Mouse (Mus musculus) kidney, adult 2 months (tissue): Measurements from ENCODE around the gene Rplp0.

Experiments
- CTCF ChIP-seq: fragments of 200-500 bp; conservative IDR thresholded peaks from 2 replicates; pipeline ENCODE4 v1.5.1; 2011; ENCODE audit warnings: low read depth, mild to moderate bottlenecking, control low read depth, low read length, moderate library complexity, mixed read lengths; ENCODE audit not compliant: insufficient read depth, insufficient read length
- POLR2A ChIP-seq: fragments of 200-500 bp; IDR thresholded peaks from one replicate; pipeline ENCODE4 v1.6.1; 2011; ENCODE audit warnings: low read depth, low read length, control low read depth

DNA sequence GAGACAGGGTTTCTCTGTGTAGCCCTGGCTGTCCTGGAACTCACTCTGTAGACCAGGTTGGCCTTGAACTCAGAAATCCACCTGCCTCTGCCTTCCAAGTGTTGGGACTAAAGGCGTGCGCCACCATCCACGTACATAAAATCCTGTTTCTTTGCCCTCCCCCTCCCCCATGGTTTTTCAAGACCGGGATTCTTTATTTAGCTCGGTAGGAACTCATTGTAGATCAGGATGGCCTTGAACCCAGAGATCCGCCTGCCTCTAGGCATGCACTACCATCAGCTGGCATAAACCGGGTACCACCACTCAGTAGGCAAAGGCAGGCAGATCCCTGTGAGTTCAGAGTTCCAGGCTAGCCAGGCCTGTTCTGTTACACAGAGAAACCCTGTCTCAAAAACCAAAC lies 42.4 kb upstream of the Rplp0 start:
- TF ChIP-seq CTCF = no peak
- no peak for TF ChIP-seq POLR2A
